ENCODE assay signal across 28 mouse cellular contexts in the genomic region with DNA sequence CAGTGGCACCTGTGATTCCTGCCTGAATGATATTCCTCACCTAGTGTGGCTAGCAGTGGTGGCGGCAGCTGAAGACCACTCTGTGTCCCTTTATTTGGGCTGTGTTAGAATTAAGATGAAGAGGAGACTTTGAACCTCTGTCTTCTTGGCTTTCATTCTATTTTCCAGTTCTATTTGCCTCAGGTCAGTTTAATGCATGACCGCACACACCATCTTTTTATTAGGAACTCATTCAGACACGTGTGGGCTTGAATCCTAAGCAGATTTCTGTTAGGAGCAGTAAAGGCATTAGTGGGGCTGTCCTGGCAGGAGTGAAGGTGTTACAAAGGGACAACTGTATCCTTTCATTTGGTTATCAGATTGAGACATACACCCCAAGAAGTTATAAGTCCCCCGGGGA. TPM values are rescaled to one million over a fixed set of nuclear protein-coding genes. Genes with fewer than 3 reads are reported as not detected.
"Had no signal": no experiment of that assay in that cellular context is flagged by ENCODE, and none has a peak within 500 bp of the region (broad histone marks: within the 10 kb centered on the region; RNA-seq: fewer than 3 reads in every experiment).

No protein-coding gene starts in this region.

- ATAC-seq: forebrain, embryonic 15.5 days; hindbrain, embryonic 16.5 days; inflammation-experienced regulatory T-cells, adult 6 months; intestine, embryonic 15.5 days; intestine, postnatal 0 days had no signal

- H3K4me3 ChIP-seq: forebrain, embryonic 15.5 days; gastrocnemius, adult 2 months; heart, embryonic 10.5 days; heart, embryonic 12.5 days; hindbrain, embryonic 10.5 days; hindbrain, embryonic 12.5 days; intestine, embryonic 15.5 days; layer of hippocampus, adult 2 months; left cerebral cortex, adult 2 months; limb, embryonic 10.5 days; limb, embryonic 12.5 days; liver, embryonic 13.5 days; liver, embryonic 15.5 days had no signal

- H3K4me1 ChIP-seq: forebrain, embryonic 15.5 days; heart, embryonic 12.5 days; intestine, embryonic 15.5 days; limb, embryonic 10.5 days; limb, embryonic 12.5 days; liver, embryonic 13.5 days; liver, embryonic 15.5 days had no signal

- H3K27ac ChIP-seq: forebrain, embryonic 15.5 days; gastrocnemius, adult 2 months; heart, embryonic 10.5 days; hindbrain, embryonic 10.5 days; hindbrain, embryonic 12.5 days; hindbrain, embryonic 14.5 days; intestine, embryonic 15.5 days; layer of hippocampus, adult 2 months; left cerebral cortex, adult 2 months; limb, embryonic 10.5 days; limb, embryonic 12.5 days; liver, embryonic 13.5 days; liver, embryonic 15.5 days had no signal

- H3K9ac ChIP-seq: forebrain, embryonic 15.5 days; heart, embryonic 12.5 days; hindbrain, embryonic 12.5 days; hindbrain, embryonic 14.5 days; intestine, embryonic 15.5 days; limb, embryonic 12.5 days; liver, embryonic 13.5 days; liver, embryonic 15.5 days had no signal

- H3K36me3 ChIP-seq: forebrain, embryonic 15.5 days; heart, embryonic 10.5 days; heart, embryonic 12.5 days; hindbrain, embryonic 10.5 days; hindbrain, embryonic 12.5 days; intestine, embryonic 15.5 days; limb, embryonic 10.5 days; limb, embryonic 12.5 days; liver, embryonic 13.5 days; liver, embryonic 15.5 days had no signal

- H3K27me3 ChIP-seq: forebrain, embryonic 15.5 days; hindbrain, embryonic 12.5 days; intestine, embryonic 15.5 days; liver, embryonic 13.5 days; liver, embryonic 15.5 days had no signal

- DNase-seq: gastrocnemius, adult 2 months; gastrocnemius, postnatal 10 days; gastrocnemius, postnatal 25 days; heart, adult 18-20 months; heart, postnatal 10 days; heart, postnatal 4 days; liver; liver, embryonic 13.5 days had no signal

- H3K9me3 ChIP-seq: forebrain, embryonic 15.5 days; hindbrain, embryonic 10.5 days; hindbrain, embryonic 12.5 days; limb, embryonic 10.5 days; limb, embryonic 12.5 days; liver, embryonic 13.5 days; liver, embryonic 15.5 days had no signal

- H3K4me2 ChIP-seq: forebrain, embryonic 15.5 days; heart, embryonic 12.5 days; hindbrain, embryonic 12.5 days; hindbrain, embryonic 14.5 days; intestine, embryonic 15.5 days; limb, embryonic 12.5 days; liver, embryonic 11.5 days; liver, embryonic 13.5 days; liver, embryonic 15.5 days had no signal

RNA-seq across cellular contexts. Expression of gene Tff1, which starts 4.8 kb away (rescaled TPM):
- polyA plus RNA-seq: forebrain, embryonic 15.5 days; frontal cortex, adult 2 months; heart, embryonic 12.5 days; heart, embryonic 14.5 days; heart, embryonic 16.5 days; hindbrain, embryonic 10.5 days; hindbrain, embryonic 12.5 days; hindbrain, embryonic 14.5 days; hindbrain, embryonic 16.5 days; limb, embryonic 10.5 days; limb, embryonic 12.5 days; limb, embryonic 14.5 days; liver, embryonic 11.5 days; liver, embryonic 13.5 days; liver, embryonic 15.5 days had no signal

RNA-seq across cellular contexts. Expression of gene Tff2, which starts 16.2 kb away (rescaled TPM):
- polyA plus RNA-seq: forebrain, embryonic 15.5 days; frontal cortex, adult 2 months; heart, embryonic 10.5 days; heart, embryonic 12.5 days; heart, embryonic 14.5 days; heart, embryonic 16.5 days; hindbrain, embryonic 10.5 days; hindbrain, embryonic 12.5 days; hindbrain, embryonic 14.5 days; hindbrain, embryonic 16.5 days; inflammation-experienced regulatory T-cells, adult 6 months; limb, embryonic 10.5 days; limb, embryonic 12.5 days; limb, embryonic 14.5 days; liver, embryonic 11.5 days; liver, embryonic 13.5 days; liver, embryonic 15.5 days had no signal

RNA-seq across cellular contexts. Expression of gene Tff3, which starts 30.8 kb away (rescaled TPM):
- polyA plus RNA-seq: heart, embryonic 12.5 days; heart, embryonic 14.5 days; hindbrain, embryonic 10.5 days; hindbrain, embryonic 12.5 days; inflammation-experienced regulatory T-cells, adult 6 months; limb, embryonic 10.5 days; limb, embryonic 12.5 days had no signal

RNA-seq across cellular contexts. Expression of gene Tmprss3, which starts 38.5 kb away (rescaled TPM):
- polyA plus RNA-seq: forebrain, embryonic 15.5 days; heart, embryonic 10.5 days; heart, embryonic 12.5 days; heart, embryonic 16.5 days; hindbrain, embryonic 10.5 days; hindbrain, embryonic 16.5 days; intestine, embryonic 15.5 days; limb, embryonic 10.5 days; limb, embryonic 12.5 days had no signal

RNA-seq across cellular contexts. Expression of gene Ubash3a, which starts 47.4 kb away (rescaled TPM):
- polyA plus RNA-seq: frontal cortex, adult 2 months; hindbrain, embryonic 12.5 days; hindbrain, embryonic 14.5 days; hindbrain, embryonic 16.5 days; intestine, postnatal 0 days had no signal
